ENCODE assay signal across 8 mouse cellular contexts in genomic region chr11:117115346-117116219, GRCm38 (mm10). TPM values are rescaled to one million over a fixed set of nuclear protein-coding genes. Genes with fewer than 3 reads are reported as not detected.
A peak's percentile ranks its signal among the peaks of the same experiment; 100 is the strongest.
DNase-seq lines count a peak whose midpoint lies in the region; ATAC-seq and TF ChIP-seq lines count a peak whose summit lies in the region.

No protein-coding gene starts in this region.

- WGBS in heart, embryonic 11.5 days (ENCODE audit: insufficient replicate concordance) = under 1% methylated on average over 45 of the region's 54 CpGs

- TF ChIP-seq CTCF in G1E (IDR thresholded peaks at IDR 0.05; ENCODE audit: low read depth, low read length) = no peak

- no peaks in the 10 kb centered on the region for H3K27me3 ChIP-seq in G1E (ENCODE audit: insufficient read depth, low read length)
- H3K27me3 ChIP-seq in heart, embryonic 11.5 days (ENCODE audit: control insufficient read depth, insufficient read depth, low read length) = no peaks in the 10 kb centered on the region

- H3K27ac ChIP-seq in heart, embryonic 11.5 days (ENCODE audit: low read depth, low read length) = peak overlapping the region; percentile 95

- DNase-seq in kidney, adult 18-20 months = peak; percentile 46
- no peak for DNase-seq in kidney, postnatal 10 days
- DNase-seq in G1E (ENCODE audit: low spot score) = no peak
- peak; percentile 62 for DNase-seq in embryo, embryonic 10 days (ENCODE audit: low spot score)
- DNase-seq in kidney, postnatal 25 days = peak; percentile 61 to 82
- peak; percentile 52 for DNase-seq in mesoderm, embryonic 11.5 days (ENCODE audit: low read depth, low spot score)

- peaks cover 40% of the 10 kb centered on the region for H3K36me3 ChIP-seq in G1E (replicated peaks)
- H3K36me3 ChIP-seq in heart, embryonic 11.5 days (ENCODE audit: control insufficient read depth, insufficient read depth, low read length) = peaks cover 3% of the 10 kb centered on the region; the same call in 1 of the 2 replicates

- H3K9ac ChIP-seq in heart, embryonic 11.5 days (ENCODE audit: low read depth, low read length) = peak overlapping the region; percentile 77

- peaks cover 78% of the 10 kb centered on the region for H3K4me1 ChIP-seq in G1E (ENCODE audit: insufficient read depth, low read depth, low read length)
- H3K4me1 ChIP-seq in heart, embryonic 11.5 days (ENCODE audit: control insufficient read depth, insufficient read depth, low read length) = peaks cover 47% of the 10 kb centered on the region

- no peak for ATAC-seq in G1E (ENCODE audit: extremely low read depth, insufficient number of reproducible peaks, low FRiP score, poor library complexity, severe bottlenecking)
- peak; percentile 31 for ATAC-seq in heart, embryonic 11.5 days (replicated peaks; ENCODE audit: insufficient number of reproducible peaks, low FRiP score, low TSS enrichment)
- no peak for ATAC-seq in inflammation-experienced regulatory T-cells, adult 6 months

- peak overlapping the region; percentile 86 for H3K4me3 ChIP-seq in G1E (ENCODE audit: low read depth, low read length)
- peak overlapping the region; percentile 65 for H3K4me3 ChIP-seq in heart, embryonic 11.5 days (ENCODE audit: low read depth, low read length)

- peak overlapping the region; percentile 76 for H3K4me2 ChIP-seq in heart, embryonic 11.5 days

- H3K9me3 ChIP-seq in G1E (replicated peaks) = peaks cover 4% of the 10 kb centered on the region; the same call in 1 of the 2 replicates
- H3K9me3 ChIP-seq in heart, embryonic 11.5 days (replicated peaks; ENCODE audit: control insufficient read depth, low read length) = peaks cover 3% of the 10 kb centered on the region; the same call in 1 of the 2 replicates

RNA-seq across cellular contexts. Expression of gene Sec14l1, which starts 0.6 kb away (rescaled TPM):
- 72.9 and 82.8 TPM in 2 replicates for total RNA-seq in G1E (2014; fragmentation: Nextera tagmentation)
- 76.1 and 77.8 TPM in 2 replicates for total RNA-seq in G1E (2017)
- polyA plus RNA-seq in G1E (2012) = 88.9 and 95.5 TPM in 2 replicates
- polyA plus RNA-seq in heart, embryonic 11.5 days (2014; fragmentation: Nextera tagmentation; extraction: Ambion mirVana) = 32.6 and 39.4 TPM in 2 replicates
- polyA plus RNA-seq in inflammation-experienced regulatory T-cells, adult 6 months (2017; shearing (Covaris generic)) = 10 to 100 TPM; 20.1 to 25.6 (median 21.9) TPM

Comparison
In these comparisons a context has a peak if more than half of its experiments do, and no peak if none do; other contexts are left out.
1. DNase-seq: peak in kidney, adult 18-20 months (single experiment), embryo, embryonic 10 days (single experiment), kidney, postnatal 25 days (2 of 2) and mesoderm, embryonic 11.5 days (single experiment); none in kidney, postnatal 10 days (single experiment) and G1E (single experiment).